Mouse (Mus musculus) ES-E14 (cell line): ENCODE measurements around the gene Mical2.

Source experiments
- CHD2 ChIP-seq: IDR thresholded peaks from 2 replicates; pipeline ENCODE4 v1.6.1; 2014; ENCODE audit warnings: mild to moderate bottlenecking, low read depth, low read length, inconsistent platforms
- HCFC1 ChIP-seq: IDR thresholded peaks from 2 replicates; pipeline ENCODE4 v1.6.1; 2012; ENCODE audit warnings: low read length, inconsistent platforms, borderline replicate concordance; ENCODE audit not compliant: insufficient read depth
- MAFK ChIP-seq: IDR thresholded peaks from 2 replicates; pipeline ENCODE4 v1.6.1; 2014; ENCODE audit warnings: mild to moderate bottlenecking, low read depth, low read length, inconsistent platforms; ENCODE audit not compliant: insufficient read depth
- ZC3H11A ChIP-seq: IDR thresholded peaks from 2 replicates; pipeline ENCODE4 v1.6.1; 2012; ENCODE audit warnings: low read depth, mild to moderate bottlenecking, inconsistent platforms, low read length, borderline replicate concordance
- ZNF384 ChIP-seq: IDR thresholded peaks from 2 replicates; pipeline ENCODE4 v1.6.1; 2012; ENCODE audit warnings: low read depth, low read length, inconsistent platforms

DNA sequence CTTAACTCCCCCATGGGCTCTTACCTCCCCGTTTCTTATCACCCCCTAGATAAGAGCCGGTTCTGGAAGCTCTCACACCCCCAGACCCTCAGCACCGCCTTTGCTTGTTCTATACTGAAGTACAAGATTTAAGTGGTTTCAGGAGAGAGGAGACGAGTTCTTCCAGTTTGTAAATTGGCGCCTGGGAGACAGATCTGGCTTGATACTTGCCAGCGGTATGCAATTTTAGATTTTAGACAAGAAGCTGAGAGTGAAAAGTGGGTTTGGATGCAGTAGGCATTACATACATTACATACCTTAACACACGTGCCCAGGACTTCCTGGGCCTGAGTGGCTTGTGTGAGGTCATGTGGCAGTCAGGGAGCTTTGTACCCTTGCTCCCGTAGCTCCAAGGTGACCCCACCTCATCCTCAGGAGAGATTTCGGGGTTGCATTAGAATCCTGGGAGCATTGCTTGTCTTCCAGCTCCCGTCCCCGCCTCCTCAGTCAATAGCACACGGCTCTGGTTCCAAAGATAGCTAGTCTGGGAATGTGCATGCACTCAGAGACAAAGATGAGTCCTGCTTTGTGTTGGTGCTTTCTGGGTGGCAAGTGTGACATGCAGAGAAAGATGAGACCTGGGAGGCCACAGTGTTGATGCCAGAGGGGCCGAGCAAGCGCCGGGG is 43.2 kb downstream of the Mical2 start:
- no peak for TF ChIP-seq ZC3H11A
- TF ChIP-seq CHD2 = no peak
- no peak for TF ChIP-seq ZNF384
- no peak for TF ChIP-seq MAFK
- TF ChIP-seq HCFC1 = no peak
